8 mouse cellular contexts compared by ENCODE assay signal in genomic region chr1:184034011-184034557, GRCm38 (mm10). TPM values are rescaled to one million over a fixed set of nuclear protein-coding genes. Genes with fewer than 3 reads are reported as not detected.
DNase-seq lines count a peak whose midpoint lies in the region; ATAC-seq lines count a peak whose summit lies in the region.

Gene 1700056E22Rik (minus strand): TSS chr1:184034301.

- ATAC-seq in megakaryocyte progenitor cell, adult 5-6 weeks (replicated peaks; ENCODE audit: poor library complexity), result peak; percentile 87

- peak; percentile 100 for DNase-seq in adipocyte (ENCODE audit: low spot score)
- DNase-seq in embryo, embryonic 10 days (ENCODE audit: low spot score), result peak; percentile 98
- peak; percentile 94 for DNase-seq in gastrocnemius, postnatal 10 days
- DNase-seq in induced T-regulatory cell, adult 2 months (ENCODE audit: low read depth), result peak; percentile 100
- peak; percentile 96 to 99 for DNase-seq in left cerebral cortex, adult 9 months (ENCODE audit: low spot score in 2 of 2)
- DNase-seq in right cerebral cortex, postnatal 14 days, result peak; percentile 96
- peak; percentile 97 to 99 for DNase-seq in urinary bladder, postnatal 36 days (ENCODE audit: low spot score in 2 of 2)

RNA-seq across cellular contexts. Expression of gene 1700056E22Rik, which starts in this region (rescaled TPM):
- 1 to 10 TPM; 1.4 to 2.1 TPM for total RNA-seq in gastrocnemius, postnatal 10 days (2021)
- 0.89 and 1.2 TPM in 2 replicates for total RNA-seq in megakaryocyte progenitor cell, adult 5-6 weeks (2015)
- 1.1 and 2.1 TPM in 2 replicates for total RNA-seq in megakaryocyte progenitor cell, adult 5-6 weeks (2017)

Comparison
In these comparisons a context has a peak if more than half of its experiments do, and no peak if none do; other contexts are left out.
1. Peak in every context shown above with its lines: DNase-seq and ATAC-seq.